Mouse (Mus musculus) left cerebral cortex, postnatal 25 days (tissue): ENCODE results near the gene Mxi1. TPM values are rescaled to one million over a fixed set of nuclear protein-coding genes. Genes with fewer than 3 reads are reported as not detected.

Experiments used
- DNase-seq, 2 experiments: peaks; one replicate each; pipeline ENCODE4 v3.0.0; 2022; ENCODE audit warnings: low spot score in 2 of 2, mixed read lengths in 1 of 2
- intact Hi-C: fragments of 180-260 bp; cut with DNase I; formaldehyde crosslinking; loops from one replicate; pipeline ENCODE4 v1.15.1; 2025
- total RNA-seq, 2 experiments: library from RNA; stranded (reverse); gene quantifications; 2 replicates each; pipeline ENCODE4 v1.2.3; 2021

The Mxi1 gene
- total RNA-seq, 2 experiments from 2014 or later: 84.1 to 84.2 TPM

GRCm38 (mm10) chr19:53354271-53355000, 44.1 kb downstream of the Mxi1 start:
- intact Hi-C loops: loop anchor here (1.0 to 5.0 kb wide), 2 partner anchors 41 to 212 kb away; partner anchors contain the start of gene Add3
- DNase-seq: no peak

- intact Hi-C loops: no loop called here
- DNase-seq: peak in 1 of 2 experiments; percentile 90
Measured at GRCm38 (mm10) chr19:53355065-53355464, 44.7 kb downstream of the Mxi1 start.

- intact Hi-C loops: no loop called here
- DNase-seq: peak in 1 of 2 experiments; percentile 47
Measured at GRCm38 (mm10) chr19:53359160-53360033, 49.1 kb downstream of the Mxi1 start.

- peak; percentile 46 to 53 for DNase-seq
- intact Hi-C loops: no loop called here
Measured at GRCm38 (mm10) chr19:53360265-53360958, 50.1 kb downstream of the Mxi1 start.

GRCm38 (mm10) chr19:53362967-53363366, 52.6 kb downstream of the Mxi1 start:
- no peak for DNase-seq
- intact Hi-C loops: no loop called here

- intact Hi-C loops: loop anchor here (2.0 kb wide), 1 partner anchor 224 kb away; the partner anchor contains the start of gene Add3
- no peak for DNase-seq
Measured at GRCm38 (mm10) chr19:53364551-53364950, 54.2 kb downstream of the Mxi1 start.

GRCm38 (mm10) chr19:53364963-53365362, 54.6 kb downstream of the Mxi1 start:
- peak; percentile 76 to 90 for DNase-seq
- intact Hi-C loops: loop anchor here (1.0 to 5.0 kb wide), 3 partner anchors 33 to 224 kb away; partner anchors contain the start of gene Add3

GRCm38 (mm10) chr19:53366057-53366775, 55.9 kb downstream of the Mxi1 start:
- DNase-seq: no peak
- intact Hi-C loops: loop anchor here (5.0 kb wide), 1 partner anchor 34 kb away; no protein-coding TSS in a partner anchor

GRCm38 (mm10) chr19:53366881-53367280, 56.6 kb downstream of the Mxi1 start:
- no peak for DNase-seq
- intact Hi-C loops: loop anchor here (5.0 kb wide), 1 partner anchor 35 kb away; no protein-coding TSS in a partner anchor

GRCm38 (mm10) chr19:53369469-53370043, 59.2 kb downstream of the Mxi1 start:
- DNase-seq: peak; percentile 85 to 91
- intact Hi-C loops: loop anchor here (1.0 to 5.0 kb wide), 2 partner anchors 37 to 120 kb away; no protein-coding TSS in a partner anchor

- no peak for DNase-seq
- intact Hi-C loops: no loop called here
Measured at GRCm38 (mm10) chr19:53370233-53370632, 59.9 kb downstream of the Mxi1 start.

- intact Hi-C loops: no loop called here
- no peak for DNase-seq
Measured at GRCm38 (mm10) chr19:53371666-53372065, 61.3 kb downstream of the Mxi1 start, which contains the start of gene Gm10197. TSS of gene Gm10197 (minus strand) at chr19:53371766.

GRCm38 (mm10) chr19:53373570-53373969, 63.3 kb downstream of the Mxi1 start:
- intact Hi-C loops: no loop called here
- DNase-seq: no peak

GRCm38 (mm10) chr19:53375299-53375698, 65.0 kb downstream of the Mxi1 start:
- intact Hi-C loops: loop anchor here (5.0 kb wide), 1 partner anchor 368 kb away; no protein-coding TSS in a partner anchor
- no peak for DNase-seq

GRCm38 (mm10) chr19:53375816-53376215, 65.5 kb downstream of the Mxi1 start:
- no peak for DNase-seq
- intact Hi-C loops: loop anchor here (5.0 kb wide), 1 partner anchor 369 kb away; no protein-coding TSS in a partner anchor

- intact Hi-C loops: loop anchor here (5.0 kb wide), 1 partner anchor 370 kb away; no protein-coding TSS in a partner anchor
- DNase-seq: no peak
Measured at GRCm38 (mm10) chr19:53377652-53378051, 67.3 kb downstream of the Mxi1 start.

- DNase-seq: no peak
- intact Hi-C loops: loop anchor here (5.0 kb wide), 1 partner anchor 371 kb away; no protein-coding TSS in a partner anchor
Measured at GRCm38 (mm10) chr19:53378421-53378820, 68.1 kb downstream of the Mxi1 start.

GRCm38 (mm10) chr19:53383336-53383735, 73.0 kb downstream of the Mxi1 start:
- intact Hi-C loops: no loop called here
- no peak for DNase-seq
